Mouse (Mus musculus) frontal cortex, postnatal 14 days (tissue): ENCODE results near the gene Exoc1.

ENCODE experiments used
- DNase-seq, 2 experiments: peaks; one replicate each; pipeline ENCODE4 v3.0.0; 2022; ENCODE audit warnings: low spot score in 2 of 2

The Exoc1 gene

DNA sequence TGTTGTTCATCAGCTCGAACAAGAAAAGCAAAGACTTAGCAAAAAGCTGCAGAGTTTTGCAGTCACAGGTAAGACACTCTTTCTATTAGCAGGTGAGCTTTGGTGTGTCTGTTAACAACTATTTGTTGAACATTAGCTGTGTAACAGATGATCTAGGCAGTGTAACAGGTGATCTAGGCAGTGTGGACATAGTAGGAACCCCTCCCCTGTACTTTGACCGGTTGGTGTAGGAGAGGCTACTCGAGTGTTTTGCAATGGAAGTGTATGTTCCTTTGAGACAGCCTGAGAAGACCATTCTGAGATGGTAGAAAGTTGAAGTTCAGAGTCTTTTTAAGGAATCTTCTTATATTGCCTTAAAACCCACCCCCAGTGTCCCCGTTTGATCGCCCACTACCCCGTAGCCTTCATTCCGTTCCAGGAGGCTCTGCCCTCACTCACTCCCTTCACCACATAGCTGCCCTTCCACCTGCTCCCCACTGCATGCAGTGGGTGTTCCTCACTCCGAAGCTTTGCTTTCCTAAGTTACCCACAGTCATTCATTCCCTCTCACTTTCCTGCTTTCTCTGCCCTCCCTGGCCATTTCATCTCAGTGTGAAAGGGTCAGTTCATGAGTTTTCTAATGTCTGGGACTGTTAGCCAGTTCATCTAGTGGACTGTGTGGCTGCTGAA is 80.7 kb downstream of the Exoc1 start:
- no peak for DNase-seq

GRCm38 (mm10) chr5:76612867-76613499 is 83.9 kb downstream of the Exoc1 start:
- no peak for DNase-seq

DNA sequence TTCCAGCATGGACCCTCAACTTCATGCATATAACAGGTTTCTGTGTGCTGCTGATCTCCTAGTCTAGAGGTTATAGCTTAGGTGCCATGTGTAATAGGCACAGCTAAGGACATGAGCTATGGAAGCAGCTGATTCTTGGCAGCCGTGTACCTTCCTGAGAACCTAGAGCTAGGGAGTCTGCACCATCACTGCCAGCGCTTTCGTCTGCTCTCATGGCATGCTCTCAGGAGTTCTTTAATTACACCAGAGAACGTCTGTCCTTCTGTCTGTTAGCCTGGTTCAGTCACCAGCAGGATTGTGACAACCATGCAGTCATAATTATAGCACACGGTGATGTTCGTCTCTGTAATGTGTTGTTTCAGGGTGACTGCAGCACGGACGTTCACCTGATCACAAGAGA is 86.2 kb downstream of the Exoc1 start:
- no peak for DNase-seq

DNA sequence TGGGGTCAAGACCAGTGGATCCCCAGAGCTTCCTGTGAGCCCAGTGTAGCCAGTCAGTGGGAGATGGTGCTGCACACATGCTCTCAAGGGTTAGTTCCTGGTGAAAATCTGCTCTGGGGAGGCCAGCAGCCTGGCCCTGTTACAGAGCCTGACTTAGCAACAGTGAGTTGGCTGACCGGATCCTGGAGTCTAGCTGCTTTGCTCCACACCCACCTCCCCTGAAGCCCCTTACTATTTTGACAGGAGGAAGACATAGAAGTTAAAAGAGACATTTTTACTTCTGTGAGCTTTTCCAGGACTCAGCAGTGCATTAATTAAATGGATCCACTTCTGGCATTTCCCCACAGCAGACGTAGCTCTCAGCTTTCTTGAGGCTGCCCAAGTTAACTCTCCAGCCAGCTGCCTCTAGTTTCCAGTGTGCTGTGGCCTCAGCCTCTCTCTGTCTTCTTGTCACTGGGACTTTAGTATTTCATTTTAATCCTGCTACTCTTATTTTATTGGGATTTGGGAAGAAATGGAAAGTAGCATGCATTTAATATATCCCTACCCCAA is 87.2 kb downstream of the Exoc1 start:
- DNase-seq: no peak

DNA sequence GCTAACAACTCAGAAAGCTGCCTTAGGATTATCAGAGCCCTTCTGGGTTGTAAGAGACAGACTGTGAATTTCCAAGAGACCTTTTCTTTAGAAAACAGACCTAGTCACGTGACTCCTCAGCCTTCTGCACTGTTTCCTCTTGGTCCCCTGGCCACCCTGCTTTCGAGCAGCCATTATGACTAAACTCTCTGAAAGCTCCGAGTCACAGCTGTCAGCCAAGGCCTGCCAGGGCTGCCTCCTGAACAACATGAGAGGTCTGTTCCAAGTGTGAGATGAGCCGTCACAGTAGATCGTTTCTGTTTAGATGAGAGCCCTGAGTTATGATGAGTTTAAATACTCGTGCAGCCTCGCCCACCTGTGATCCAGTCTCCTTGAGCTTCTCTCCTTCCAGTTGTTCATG is 89.6 kb downstream of the Exoc1 start:
- no peak for DNase-seq
